Mouse (Mus musculus) hindbrain, embryonic 12.5 days (tissue): ENCODE data around the gene Gm17490. TPM values are rescaled to one million over a fixed set of nuclear protein-coding genes. Genes with fewer than 3 reads are reported as not detected.

Experiments
- ATAC-seq: fragments of 200-750 bp; cut with Nextera tagmentation; 2 replicates; pipeline ENCODE4 v1.8.0; 2017; ENCODE audit warnings: moderate TSS enrichment; ENCODE audit not compliant: low FRiP score
- H3K27ac ChIP-seq: fragments of 300-500 bp; sonication (generic); 2 replicates; pipeline ENCODE4 v1.5.1; 2016; ENCODE audit warnings: mild to moderate bottlenecking
- H3K27me3 ChIP-seq: fragments of 300-500 bp; sonication (generic); 2 replicates; pipeline ENCODE4 v1.6.1; 2016; ENCODE audit warnings: mild to moderate bottlenecking
- H3K36me3 ChIP-seq: fragments of 300-500 bp; sonication (generic); 2 replicates; pipeline ENCODE4 v1.6.1; 2016; ENCODE audit warnings: mild to moderate bottlenecking
- H3K4me1 ChIP-seq: fragments of 300-500 bp; sonication (generic); 2 replicates; pipeline ENCODE4 v1.6.1; 2016
- H3K4me2 ChIP-seq: fragments of 300-500 bp; sonication (generic); replicated peaks from 2 replicates; pipeline ENCODE4 v1.6.1; 2016; ENCODE audit warnings: mild to moderate bottlenecking
- H3K4me3 ChIP-seq: fragments of 300-500 bp; sonication (generic); 2 replicates; pipeline ENCODE4 v1.5.1; 2016; ENCODE audit warnings: mild to moderate bottlenecking
- H3K9ac ChIP-seq: fragments of 300-500 bp; sonication (generic); 2 replicates; pipeline ENCODE4 v1.6.1; 2016; ENCODE audit warnings: mild to moderate bottlenecking, moderate library complexity
- H3K9me3 ChIP-seq: fragments of 300-500 bp; sonication (generic); replicated peaks from 2 replicates; pipeline ENCODE4 v1.6.1; 2016; ENCODE audit warnings: mild to moderate bottlenecking
- WGBS: fragments of 180-500 bp; shearing (Covaris S2); methylation state at CpG from one replicate; pipeline ENCODE4 v1.1.7; 2016; 5-methylcytosine and 5-hydroxymethylcytosine counted together
- polyA plus RNA-seq: library from polyadenylated mRNA; unstranded; fragments of >200 nt; fragmentation: Nextera tagmentation; extraction: Ambion mirVana; gene quantifications from 2 replicates; pipeline ENCODE4 v1.2.1, GENCODE M21; 2016

Gene Gm17490
- polyA plus RNA-seq, 1 experiment from 2014 or later = not detected

DNA sequence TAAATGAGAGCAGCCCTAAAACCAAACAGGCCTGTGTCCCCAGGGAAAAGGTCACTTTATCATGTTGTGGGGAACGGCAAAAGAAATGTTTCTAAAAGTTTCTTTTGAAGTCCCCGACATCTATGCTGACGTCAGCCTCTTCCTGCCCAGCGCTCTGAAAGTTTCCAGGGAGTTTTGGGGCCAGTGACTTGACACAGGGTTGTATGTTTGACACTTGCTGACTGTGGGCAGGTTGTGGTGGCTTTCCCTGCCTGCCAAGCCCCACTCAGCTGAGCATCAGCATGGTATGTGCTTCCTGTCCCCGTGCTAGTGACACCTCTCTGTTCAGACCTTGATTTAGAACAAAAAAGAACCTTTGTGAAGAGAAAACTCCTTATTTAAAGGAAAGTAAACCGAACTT is 27.3 kb upstream of the Gm17490 start:
- Histone ChIP-seq H3K4me1 (no peaks in the 10 kb centered on the region), H3K27ac (no peak overlapping the region), H3K27me3 (no peaks in the 10 kb centered on the region), H3K9me3 (no peaks in the 10 kb centered on the region), H3K4me2 (no peak overlapping the region), H3K4me3 (no peak overlapping the region), H3K9ac (no peak overlapping the region), H3K36me3 (no peaks in the 10 kb centered on the region)
- WGBS = 57% methylated on average over 6 of the region's 6 CpGs
- ATAC-seq = no peak

GRCm38 (mm10) chr2:11652780-11653179 is 26.7 kb upstream of the Gm17490 start:
- no peaks in the 10 kb centered on the region for H3K4me1 ChIP-seq
- H3K36me3 ChIP-seq = no peaks in the 10 kb centered on the region
- no peak overlapping the region for H3K9ac ChIP-seq
- H3K9me3 ChIP-seq = no peaks in the 10 kb centered on the region
- no peak overlapping the region for H3K4me2 ChIP-seq
- WGBS = 75% methylated on average over 2 of the region's 2 CpGs
- no peak overlapping the region for H3K27ac ChIP-seq
- ATAC-seq = no peak
- H3K27me3 ChIP-seq = no peaks in the 10 kb centered on the region
- no peak overlapping the region for H3K4me3 ChIP-seq

GRCm38 (mm10) chr2:11652196-11652595 is 26.1 kb upstream of the Gm17490 start:
- no peak overlapping the region for H3K27ac ChIP-seq
- 78% methylated on average over 3 of the region's 3 CpGs for WGBS
- no peaks in the 10 kb centered on the region for H3K36me3 ChIP-seq
- H3K9me3 ChIP-seq = no peaks in the 10 kb centered on the region
- H3K9ac ChIP-seq = no peak overlapping the region
- no peak overlapping the region for H3K4me3 ChIP-seq
- no peak for ATAC-seq
- H3K27me3 ChIP-seq = no peaks in the 10 kb centered on the region
- H3K4me1 ChIP-seq = no peaks in the 10 kb centered on the region
- H3K4me2 ChIP-seq = no peak overlapping the region

GRCm38 (mm10) chr2:11651476-11651875 is 25.4 kb upstream of the Gm17490 start:
- 61% methylated on average over 3 of the region's 3 CpGs for WGBS
- Histone ChIP-seq H3K9ac (no peak overlapping the region), H3K27me3 (no peaks in the 10 kb centered on the region), H3K9me3 (no peaks in the 10 kb centered on the region), H3K4me1 (no peaks in the 10 kb centered on the region), H3K36me3 (no peaks in the 10 kb centered on the region), H3K4me2 (no peak overlapping the region), H3K27ac (no peak overlapping the region), H3K4me3 (no peak overlapping the region)
- no peak for ATAC-seq

DNA sequence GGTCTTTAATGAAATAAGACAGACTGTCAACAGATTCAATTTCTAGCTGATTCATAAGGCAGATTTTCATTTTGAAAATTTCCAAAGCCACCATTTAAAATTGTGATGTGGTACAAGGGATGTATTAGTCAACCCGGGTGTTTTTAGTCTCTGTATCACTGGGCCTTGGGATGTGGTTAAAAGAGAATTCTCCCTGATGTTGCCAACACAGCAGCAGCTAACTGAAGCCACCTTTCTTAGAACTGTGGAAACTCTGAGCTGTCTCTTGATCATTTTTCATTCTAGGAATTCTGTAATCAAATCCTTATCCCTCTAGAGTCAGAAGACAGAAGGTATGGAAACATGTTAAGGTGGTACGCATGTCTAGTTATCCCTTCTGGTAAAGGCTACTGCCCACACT is 19.2 kb upstream of the Gm17490 start:
- Histone ChIP-seq H3K4me3 (no peak overlapping the region), H3K4me1 (no peaks in the 10 kb centered on the region)
- WGBS = 85% methylated on average over 2 of the region's 2 CpGs

DNA sequence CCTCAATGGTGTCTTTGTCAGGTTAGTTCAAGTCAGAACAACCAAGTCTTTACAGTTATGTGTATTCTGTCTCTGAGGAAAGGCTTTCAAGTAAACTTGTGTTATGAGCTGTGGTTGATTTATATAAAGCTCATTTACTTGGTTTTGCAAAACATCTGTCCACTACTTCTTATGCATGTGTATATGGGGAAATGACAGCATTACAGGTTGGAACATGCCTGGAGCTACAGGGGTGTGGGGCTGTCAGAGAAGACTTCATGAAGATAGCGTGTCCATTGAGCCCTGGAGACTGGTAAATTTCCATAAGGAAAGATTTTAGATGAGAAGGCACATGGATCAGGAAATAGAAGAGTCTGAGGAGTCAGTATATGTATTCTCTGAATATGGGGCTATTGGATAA is 18.0 kb upstream of the Gm17490 start:
- ATAC-seq = no peak
- Histone ChIP-seq H3K27me3 (no peaks in the 10 kb centered on the region), H3K36me3 (no peaks in the 10 kb centered on the region), H3K9me3 (no peaks in the 10 kb centered on the region), H3K27ac (no peak overlapping the region), H3K4me1 (no peaks in the 10 kb centered on the region), H3K4me3 (no peak overlapping the region), H3K4me2 (no peak overlapping the region), H3K9ac (no peak overlapping the region)
- 79% methylated on average over 1 of the region's 1 CpGs for WGBS

More for the DNA sequence above, 19.2 kb upstream of the Gm17490 start:
- Histone ChIP-seq H3K9me3 (no peaks in the 10 kb centered on the region), H3K4me2 (no peak overlapping the region), H3K36me3 (no peaks in the 10 kb centered on the region), H3K9ac (no peak overlapping the region), H3K27ac (no peak overlapping the region), H3K27me3 (no peaks in the 10 kb centered on the region)
- ATAC-seq = no peak

GRCm38 (mm10) chr2:11642451-11642941 is 16.4 kb upstream of the Gm17490 start, which contains the start of gene Il2ra:
Gene Il2ra, plus strand, starts transcription at chr2:11642807.
- Histone ChIP-seq H3K36me3 (no peaks in the 10 kb centered on the region), H3K27me3 (no peaks in the 10 kb centered on the region), H3K9ac (no peak within 1 kb of the TSS), H3K4me2 (no peak within 1 kb of the TSS), H3K4me3 (no peak within 1 kb of the TSS), H3K4me1 (no peaks in the 10 kb centered on the region), H3K27ac (no peak within 1 kb of the TSS), H3K9me3 (no peaks in the 10 kb centered on the region)
- WGBS = 84% methylated on average over 3 of the region's 3 CpGs
- no peak for ATAC-seq

- no peaks in the 10 kb centered on the region for H3K9me3 ChIP-seq
- H3K9ac ChIP-seq = no peak overlapping the region
- H3K36me3 ChIP-seq = no peaks in the 10 kb centered on the region
- no peak overlapping the region for H3K4me2 ChIP-seq
- no peak for ATAC-seq
- H3K27me3 ChIP-seq = no peaks in the 10 kb centered on the region
- H3K4me3 ChIP-seq = no peak overlapping the region
- H3K27ac ChIP-seq = no peak overlapping the region
- no peaks in the 10 kb centered on the region for H3K4me1 ChIP-seq
- 92% methylated on average over 1 of the region's 1 CpGs for WGBS
Observed at GRCm38 (mm10) chr2:11637115-11637514, 11.1 kb upstream of the Gm17490 start.

DNA sequence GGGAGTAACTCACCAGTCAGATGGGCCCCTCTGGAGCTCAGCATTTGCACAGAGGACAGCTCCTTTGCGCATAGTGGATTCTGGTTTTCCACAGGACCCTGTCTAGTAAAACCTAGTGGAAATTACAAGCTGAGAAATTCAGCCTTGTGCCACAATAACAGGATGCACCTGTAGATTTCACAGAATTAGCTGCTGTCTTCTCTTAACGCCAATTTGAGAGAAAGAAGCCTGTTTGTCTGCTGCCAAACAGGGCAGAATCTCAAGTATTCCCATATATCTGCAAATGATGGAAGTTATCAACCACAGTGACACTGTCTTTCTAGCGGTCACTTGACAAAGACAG is 10.0 kb upstream of the Gm17490 start:
- H3K27ac ChIP-seq = no peak overlapping the region
- no peaks in the 10 kb centered on the region for H3K4me1 ChIP-seq
- 82% methylated on average over 3 of the region's 3 CpGs for WGBS

DNA sequence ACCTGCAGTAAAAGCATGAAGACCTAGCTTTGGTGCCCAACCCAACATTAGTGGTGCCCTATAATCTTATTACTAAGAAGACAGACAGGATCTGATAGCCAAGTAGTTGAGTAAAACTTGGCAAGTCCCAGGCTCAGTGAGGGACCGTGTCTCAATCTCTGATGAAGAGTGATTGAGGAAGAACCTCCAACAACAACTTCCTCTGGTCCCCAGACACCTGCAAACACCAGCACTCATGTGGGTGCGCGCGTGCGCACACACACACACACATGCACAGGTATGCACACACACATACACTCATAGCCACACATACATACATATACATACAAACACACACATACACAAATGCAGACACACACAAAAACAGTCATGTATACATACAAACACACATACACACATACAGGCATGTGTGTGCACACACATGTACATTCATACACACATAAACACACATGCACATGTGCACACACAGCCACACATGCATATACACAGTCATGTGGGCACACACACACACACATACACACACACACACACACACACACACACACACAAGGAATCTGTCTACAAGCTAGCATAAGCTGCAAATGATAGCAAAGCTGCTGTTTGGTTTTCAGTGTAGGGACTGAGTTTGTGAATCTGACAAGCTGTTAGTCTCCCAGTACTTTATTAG is 9.5 kb upstream of the Gm17490 start:
- Histone ChIP-seq H3K36me3 (no peaks in the 10 kb centered on the region), H3K9me3 (no peaks in the 10 kb centered on the region), H3K27ac (no peak overlapping the region), H3K27me3 (no peaks in the 10 kb centered on the region), H3K9ac (no peak overlapping the region), H3K4me3 (no peak overlapping the region), H3K4me1 (no peaks in the 10 kb centered on the region), H3K4me2 (no peak overlapping the region)
- no peak for ATAC-seq
- 88% methylated on average over 5 of the region's 5 CpGs for WGBS

More for the DNA sequence above, 10.0 kb upstream of the Gm17490 start:
- Histone ChIP-seq H3K27me3 (no peaks in the 10 kb centered on the region), H3K4me3 (no peak overlapping the region), H3K9ac (no peak overlapping the region), H3K9me3 (no peaks in the 10 kb centered on the region), H3K4me2 (no peak overlapping the region), H3K36me3 (no peaks in the 10 kb centered on the region)
- ATAC-seq = no peak

DNA sequence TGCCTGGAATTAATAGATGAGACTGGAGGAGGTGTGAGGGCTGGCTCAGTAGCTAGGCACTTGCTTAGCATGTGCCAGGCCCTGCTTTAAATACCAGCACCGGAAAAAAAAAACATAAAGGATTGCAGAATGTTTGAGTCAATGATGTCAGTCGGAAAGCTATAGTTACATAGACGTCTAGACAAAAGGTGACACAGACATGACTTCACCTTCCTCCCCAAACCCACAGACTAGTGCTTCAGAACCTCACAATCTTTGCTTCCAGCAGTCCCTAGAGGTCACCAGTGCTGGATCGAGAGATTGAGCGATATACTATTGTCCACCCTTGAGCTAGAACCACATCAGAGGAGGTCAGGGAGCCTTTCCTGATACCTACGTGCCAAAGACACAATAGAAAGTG is 9.0 kb upstream of the Gm17490 start:
- Histone ChIP-seq H3K4me2 (no peak overlapping the region), H3K27ac (no peak overlapping the region), H3K9ac (no peak overlapping the region), H3K36me3 (no peaks in the 10 kb centered on the region), H3K9me3 (no peaks in the 10 kb centered on the region), H3K27me3 (no peaks in the 10 kb centered on the region), H3K4me1 (no peaks in the 10 kb centered on the region), H3K4me3 (no peak overlapping the region)
- WGBS = 85% methylated on average over 6 of the region's 6 CpGs
- ATAC-seq = no peak

DNA sequence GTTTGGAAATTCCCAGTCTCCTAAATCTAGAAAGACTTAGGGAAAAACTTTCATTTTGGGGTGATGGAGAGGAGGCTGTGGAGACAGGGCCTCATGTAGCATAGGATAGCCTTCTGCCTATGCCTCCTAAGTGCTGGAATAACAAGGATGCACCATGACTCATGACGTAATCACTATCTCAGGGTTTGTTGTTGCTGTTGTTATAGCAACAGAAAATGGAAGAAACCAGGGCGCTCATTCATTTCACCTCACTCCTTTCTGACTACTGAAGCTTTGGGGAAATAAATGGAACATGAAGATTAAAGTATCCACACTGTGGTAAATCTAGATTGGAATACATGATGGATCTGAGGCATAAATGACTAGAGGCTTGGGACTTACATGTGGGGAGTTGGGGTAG is 2.3 kb downstream of the Gm17490 start:
- ATAC-seq = no peak
- Histone ChIP-seq H3K9ac (no peak overlapping the region), H3K4me3 (no peak overlapping the region), H3K4me1 (no peaks in the 10 kb centered on the region), H3K36me3 (no peaks in the 10 kb centered on the region), H3K4me2 (no peak overlapping the region), H3K9me3 (no peaks in the 10 kb centered on the region), H3K27me3 (no peaks in the 10 kb centered on the region), H3K27ac (no peak overlapping the region)
- 88% methylated on average over 2 of the region's 2 CpGs for whole genome bisulfite sequencing

DNA sequence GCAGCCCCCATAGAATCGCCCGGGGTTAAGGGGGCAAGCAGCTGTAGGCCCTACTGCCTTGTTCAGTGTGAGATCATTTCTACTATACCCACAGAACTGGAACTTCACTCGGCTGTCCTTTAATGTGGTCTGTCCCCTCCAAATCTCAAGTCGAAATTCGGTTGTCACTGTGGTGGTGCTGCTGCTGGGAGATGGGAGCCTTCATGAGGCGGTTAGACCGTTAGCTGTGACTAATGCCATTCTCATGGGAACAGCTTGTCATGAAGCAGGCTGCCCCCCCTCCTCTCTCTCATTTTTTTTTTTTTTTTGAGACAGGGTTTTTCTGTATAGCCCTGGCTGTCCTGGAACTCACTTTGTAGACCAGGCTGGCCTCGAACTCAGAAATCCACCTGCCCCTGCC is 2.9 kb downstream of the Gm17490 start:
- WGBS = 90% methylated on average over 8 of the region's 8 CpGs
- ATAC-seq = no peak
- Histone ChIP-seq H3K9me3 (no peaks in the 10 kb centered on the region), H3K27me3 (no peaks in the 10 kb centered on the region), H3K4me2 (no peak overlapping the region), H3K36me3 (no peaks in the 10 kb centered on the region), H3K4me1 (no peaks in the 10 kb centered on the region), H3K27ac (no peak overlapping the region), H3K4me3 (no peak overlapping the region), H3K9ac (no peak overlapping the region)
